Mouse (Mus musculus) liver, postnatal 0 days (tissue): ENCODE measurements around the gene Sh3glb2. TPM values are rescaled to one million over a fixed set of nuclear protein-coding genes. Genes with fewer than 3 reads are reported as not detected.
A peak's percentile ranks its signal among the peaks of the same experiment; 100 is the strongest.

Experiments
- ATAC-seq: fragments of 200-750 bp; cut with Nextera tagmentation; 2 replicates; pipeline ENCODE4 v1.8.0; 2017; ENCODE audit warnings: mild to moderate bottlenecking, moderate library complexity
- DNase-seq: peaks from one replicate; pipeline ENCODE4 v3.0.0-alpha.2; 2016
- H3K27ac ChIP-seq: fragments of 300-500 bp; sonication (generic); 2 replicates; pipeline ENCODE4 v1.5.1; 2014; ENCODE audit warnings: antibody characterized with exemption, moderate library complexity, mild to moderate bottlenecking, low read depth
- H3K27me3 ChIP-seq: fragments of 300-500 bp; sonication (generic); 2 replicates; pipeline ENCODE4 v1.6.1; 2014; ENCODE audit warnings: low read length, control low read depth, mixed read lengths; ENCODE audit not compliant: insufficient read depth
- H3K36me3 ChIP-seq: fragments of 300-500 bp; sonication (generic); replicated peaks from 2 replicates; pipeline ENCODE4 v1.6.1; 2014; ENCODE audit warnings: mild to moderate bottlenecking, control low read depth, low read length, moderate library complexity, mixed read lengths; ENCODE audit not compliant: insufficient read depth
- H3K4me1 ChIP-seq: fragments of 300-500 bp; sonication (generic); 2 replicates; pipeline ENCODE4 v1.6.1; 2014; ENCODE audit warnings: antibody characterized with exemption, mild to moderate bottlenecking, control low read depth; ENCODE audit not compliant: insufficient read depth
- H3K4me2 ChIP-seq: fragments of 300-500 bp; sonication (generic); 2 replicates; pipeline ENCODE4 v1.6.1; 2014; ENCODE audit warnings: low read depth, mild to moderate bottlenecking, low read length, moderate library complexity, mixed read lengths
- H3K4me3 ChIP-seq: fragments of 300-500 bp; sonication (generic); 2 replicates; pipeline ENCODE4 v1.5.1; 2014; ENCODE audit warnings: low read depth, low read length
- H3K9ac ChIP-seq: fragments of 300-500 bp; sonication (generic); replicated peaks from 2 replicates; pipeline ENCODE4 v1.6.1; 2014; ENCODE audit warnings: mild to moderate bottlenecking, moderate library complexity
- H3K9me3 ChIP-seq: fragments of 300-500 bp; sonication (generic); 2 replicates; pipeline ENCODE4 v1.6.1; 2016; ENCODE audit warnings: mild to moderate bottlenecking, control low read depth, low read length, mixed read lengths
- CTCF ChIP-seq: sonication (generic); IDR thresholded peaks from 2 replicates; pipeline ENCODE4 v1.5.1; 2016; ENCODE audit warnings: antibody characterized with exemption, low read depth
- EP300 ChIP-seq: IDR thresholded peaks from 2 replicates; pipeline ENCODE4 v1.6.1; 2016; ENCODE audit warnings: antibody characterized with exemption, low read depth, mild to moderate bottlenecking
- WGBS: fragments of 180-500 bp; shearing (Covaris S2); extraction: QIAGEN DNeasy Blood & Tissue Kit; methylation state at CpG from one replicate; pipeline ENCODE4 v1.1.7; 2014; ENCODE audit not compliant: insufficient replicate concordance; 5-methylcytosine and 5-hydroxymethylcytosine counted together
- microRNA-seq: library from miRNA; unstranded; fragments of <30 nt; microRNA quantifications from one replicate; pipeline ENCODE4, GENCODE M21; 2016
- polyA plus RNA-seq: library from polyadenylated mRNA; unstranded; fragments of >200 nt; fragmentation: Nextera tagmentation; extraction: Ambion mirVana; gene quantifications from 2 replicates; pipeline ENCODE4 v1.2.1, GENCODE M21; 2015

Sh3glb2 gene
- polyA plus RNA-seq, 1 experiment from 2014 or later, result 14.4 TPM

GRCm38 (mm10) chr2:30299525-30299924 is 59.6 kb downstream of the Sh3glb2 start:
- Histone ChIP-seq H3K9me3 (no peaks in the 10 kb centered on the region), H3K9ac (no peak overlapping the region), H3K27me3 (no peaks in the 10 kb centered on the region), H3K36me3 (peaks cover 42% of the 10 kb centered on the region), H3K4me1 (no peaks in the 10 kb centered on the region), H3K4me2 (no peak overlapping the region), H3K4me3 (no peak overlapping the region), H3K27ac (no peak overlapping the region)
- no peak for TF ChIP-seq EP300
- TF ChIP-seq CTCF, result peak; percentile 44
- WGBS, result 83% methylated on average over 3 of the region's 3 CpGs
- DNase-seq, result no peak
- ATAC-seq, result no peak

Small RNA genes within 50 kb of the gene (microRNA-seq; reads per million reads assigned to microRNA genes)
- gene Gm47292, result not detected

Other genes with a start within 250 kb of the Sh3glb2 start
- 1.6 and 1.8 TPM in 2 replicates for gene Zer1, start 234.8 kb downstream of the Sh3glb2 start, polyA plus RNA-seq
- 1.8 and 2.0 TPM in 2 replicates for gene Tbc1d13, start 225.6 kb downstream of the Sh3glb2 start, polyA plus RNA-seq
- gene Endog, start 187.8 kb downstream of the Sh3glb2 start, polyA plus RNA-seq, result 51.2 and 56.3 TPM in 2 replicates
- 12.8 and 13.7 TPM in 2 replicates for gene Spout1, start 180.9 kb downstream of the Sh3glb2 start, polyA plus RNA-seq
- gene Kyat1, start 153.5 kb downstream of the Sh3glb2 start, polyA plus RNA-seq, result 32.2 and 32.3 TPM in 2 replicates
- 18.6 and 20.3 TPM in 2 replicates for gene Lrrc8a, start 121.6 kb downstream of the Sh3glb2 start, polyA plus RNA-seq
- 0.14 and 0.18 TPM in 2 replicates for gene Gm28035, start 118.8 kb downstream of the Sh3glb2 start, polyA plus RNA-seq
- gene Phyhd1, start 93.1 kb downstream of the Sh3glb2 start, polyA plus RNA-seq, result 19.3 and 23.2 TPM in 2 replicates
- not detected in 2 replicates for gene Gm28038, start 78.3 kb downstream of the Sh3glb2 start, polyA plus RNA-seq
- gene Dolk, start 73.0 kb downstream of the Sh3glb2 start, polyA plus RNA-seq, result 14.0 and 14.1 TPM in 2 replicates
- 6.2 and 7.5 TPM in 2 replicates for gene Nup188, start 72.9 kb downstream of the Sh3glb2 start, polyA plus RNA-seq
- gene Miga2, start 4.9 kb upstream of the Sh3glb2 start, polyA plus RNA-seq, result 7.6 and 8.2 TPM in 2 replicates
- 12.0 and 12.2 TPM in 2 replicates for gene Dolpp1, start 32.9 kb upstream of the Sh3glb2 start, polyA plus RNA-seq
- gene Crat, start 56.5 kb upstream of the Sh3glb2 start, polyA plus RNA-seq, result 57.5 and 64.3 TPM in 2 replicates
- gene Ptpa, start 56.7 kb upstream of the Sh3glb2 start, polyA plus RNA-seq, result 65.6 and 76.8 TPM in 2 replicates
- gene Ier5l, start 114.9 kb upstream of the Sh3glb2 start, polyA plus RNA-seq, result 0.31 and 0.69 TPM in 2 replicates
- 0.22 TPM in 2 replicates for gene Cstad, start 235.7 kb upstream of the Sh3glb2 start, polyA plus RNA-seq